Mouse (Mus musculus): ENCODE measurements around the gene Eprs. TPM values are rescaled to one million over a fixed set of nuclear protein-coding genes. Genes with fewer than 3 reads are reported as not detected.

The Eprs gene
- polyA plus RNA-seq, 1 experiment from 2014 or later, result 136 TPM

DNA sequence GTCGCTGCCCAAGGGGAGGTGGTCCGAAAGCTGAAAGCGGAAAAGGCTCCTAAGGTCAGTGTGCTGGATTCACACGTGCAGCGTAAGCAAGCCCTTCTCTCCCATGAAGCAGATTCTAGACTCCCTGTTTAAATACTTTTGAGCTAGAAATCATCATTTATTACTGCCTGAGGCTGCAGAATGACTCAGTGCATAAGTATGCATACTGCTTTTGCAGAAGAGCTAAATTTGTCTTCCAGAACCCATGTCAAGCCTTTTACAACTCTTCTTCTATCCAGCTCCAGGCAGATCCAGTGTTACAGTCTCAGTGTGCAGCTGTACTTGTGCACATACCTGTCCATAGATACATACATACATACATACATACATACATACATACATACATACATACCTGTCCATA, 38.8 kb downstream of the Eprs start:
- 95% methylated on average over 5 of the region's 5 CpGs for WGBS
- H3K27me3 ChIP-seq (replicated peaks; ENCODE audit: control insufficient read depth, insufficient read depth, low read length), result no peaks in the 10 kb centered on the region
- H3K9me3 ChIP-seq (ENCODE audit: control insufficient read depth, low read length), result no peaks in the 10 kb centered on the region
- no peak for ATAC-seq
- peaks cover 43% of the 10 kb centered on the region for H3K36me3 ChIP-seq (ENCODE audit: control insufficient read depth, insufficient read depth, low read length)
- H3K4me1 ChIP-seq (ENCODE audit: control insufficient read depth, insufficient read depth, low read depth, low read length), result no peaks in the 10 kb centered on the region
- no peak overlapping the region for H3K27ac ChIP-seq (ENCODE audit: low read depth, low read length)
- no peak overlapping the region for H3K9ac ChIP-seq (ENCODE audit: low read depth, low read length)
- no peak overlapping the region for H3K4me3 ChIP-seq (ENCODE audit: low read length)
- H3K4me2 ChIP-seq (ENCODE audit: low read length), result no peak overlapping the region

GRCm38 (mm10) chr1:185404021-185404420, 41.2 kb downstream of the Eprs start:
- ATAC-seq, result no peak
- Histone ChIP-seq H3K4me3 (ENCODE audit: low read length) (no peak overlapping the region), H3K27ac (ENCODE audit: low read depth, low read length) (no peak overlapping the region), H3K36me3 (ENCODE audit: control insufficient read depth, insufficient read depth, low read length) (peaks cover 35% of the 10 kb centered on the region), H3K4me1 (ENCODE audit: control insufficient read depth, insufficient read depth, low read depth, low read length) (no peaks in the 10 kb centered on the region), H3K27me3 (replicated peaks; ENCODE audit: control insufficient read depth, insufficient read depth, low read length) (no peaks in the 10 kb centered on the region), H3K9ac (ENCODE audit: low read depth, low read length) (no peak overlapping the region), H3K4me2 (ENCODE audit: low read length) (no peak overlapping the region), H3K9me3 (ENCODE audit: control insufficient read depth, low read length) (no peaks in the 10 kb centered on the region)
- 39% methylated on average over 2 of the region's 2 CpGs for WGBS

GRCm38 (mm10) chr1:185405921-185406320, 43.1 kb downstream of the Eprs start:
- WGBS, result 89% methylated on average over 10 of the region's 10 CpGs
- H3K9ac ChIP-seq (ENCODE audit: low read depth, low read length), result no peak overlapping the region
- no peaks in the 10 kb centered on the region for H3K9me3 ChIP-seq (ENCODE audit: control insufficient read depth, low read length)
- H3K4me2 ChIP-seq (ENCODE audit: low read length), result no peak overlapping the region
- no peak overlapping the region for H3K27ac ChIP-seq (ENCODE audit: low read depth, low read length)
- H3K4me3 ChIP-seq (ENCODE audit: low read length), result no peak overlapping the region
- ATAC-seq, result no peak
- H3K36me3 ChIP-seq (ENCODE audit: control insufficient read depth, insufficient read depth, low read length), result peaks cover 40% of the 10 kb centered on the region
- no peaks in the 10 kb centered on the region for H3K4me1 ChIP-seq (ENCODE audit: control insufficient read depth, insufficient read depth, low read depth, low read length)
- H3K27me3 ChIP-seq (replicated peaks; ENCODE audit: control insufficient read depth, insufficient read depth, low read length), result no peaks in the 10 kb centered on the region

GRCm38 (mm10) chr1:185409831-185410230, 47.0 kb downstream of the Eprs start:
- ATAC-seq, result no peak
- peaks cover 34% of the 10 kb centered on the region for H3K36me3 ChIP-seq (ENCODE audit: control insufficient read depth, insufficient read depth, low read length)
- no peaks in the 10 kb centered on the region for H3K9me3 ChIP-seq (ENCODE audit: control insufficient read depth, low read length)

GRCm38 (mm10) chr1:185418011-185418410, 55.2 kb downstream of the Eprs start:
- peaks cover 50% of the 10 kb centered on the region for H3K36me3 ChIP-seq (ENCODE audit: control insufficient read depth, insufficient read depth, low read length)

More at GRCm38 (mm10) chr1:185409831-185410230, 47.0 kb downstream of the Eprs start:
- H3K9ac ChIP-seq (ENCODE audit: low read depth, low read length), result no peak overlapping the region
- no peak overlapping the region for H3K4me2 ChIP-seq (ENCODE audit: low read length)
- H3K4me3 ChIP-seq (ENCODE audit: low read length), result no peak overlapping the region
- no peak overlapping the region for H3K27ac ChIP-seq (ENCODE audit: low read depth, low read length)
- 71% methylated on average over 3 of the region's 3 CpGs for WGBS
- H3K4me1 ChIP-seq (ENCODE audit: control insufficient read depth, insufficient read depth, low read depth, low read length), result no peaks in the 10 kb centered on the region
- no peaks in the 10 kb centered on the region for H3K27me3 ChIP-seq (replicated peaks; ENCODE audit: control insufficient read depth, insufficient read depth, low read length)

DNA sequence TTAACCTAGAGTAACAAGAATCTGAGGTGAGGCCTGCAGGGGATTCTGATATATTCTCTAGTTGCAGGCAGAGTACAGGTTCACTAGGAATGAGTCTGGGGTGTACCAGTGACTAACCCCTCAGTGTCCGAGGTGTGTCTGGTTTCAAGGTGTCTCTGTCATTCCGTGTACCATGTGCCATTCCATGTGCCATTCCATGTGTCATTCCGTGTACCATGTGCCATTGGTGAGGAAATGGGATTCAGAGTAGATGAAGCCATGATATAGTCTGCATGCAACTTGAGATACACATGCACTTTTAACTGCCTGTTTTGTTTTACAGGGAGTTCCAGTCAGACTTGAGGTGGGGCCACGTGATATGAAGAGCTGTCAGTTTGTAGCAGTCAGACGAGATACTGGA, 57.0 kb downstream of the Eprs start:
- whole genome bisulfite sequencing, result 92% methylated on average over 5 of the region's 5 CpGs
- no peak overlapping the region for H3K4me3 ChIP-seq (ENCODE audit: low read length)
- H3K9me3 ChIP-seq (ENCODE audit: control insufficient read depth, low read length), result no peaks in the 10 kb centered on the region
- H3K9ac ChIP-seq (ENCODE audit: low read depth, low read length), result no peak overlapping the region
- H3K27ac ChIP-seq (ENCODE audit: low read depth, low read length), result no peak overlapping the region
- H3K4me2 ChIP-seq (ENCODE audit: low read length), result no peak overlapping the region
- no peaks in the 10 kb centered on the region for H3K4me1 ChIP-seq (ENCODE audit: control insufficient read depth, insufficient read depth, low read depth, low read length)
- H3K36me3 ChIP-seq (ENCODE audit: control insufficient read depth, insufficient read depth, low read length), result peaks cover 47% of the 10 kb centered on the region
- ATAC-seq, result no peak
- H3K27me3 ChIP-seq (replicated peaks; ENCODE audit: control insufficient read depth, insufficient read depth, low read length), result no peaks in the 10 kb centered on the region

More at GRCm38 (mm10) chr1:185418011-185418410, 55.2 kb downstream of the Eprs start:
- 93% methylated on average over 9 of the region's 9 CpGs for WGBS
- Histone ChIP-seq H3K4me2 (ENCODE audit: low read length) (no peak overlapping the region), H3K9me3 (ENCODE audit: control insufficient read depth, low read length) (no peaks in the 10 kb centered on the region), H3K9ac (ENCODE audit: low read depth, low read length) (no peak overlapping the region), H3K4me3 (ENCODE audit: low read length) (no peak overlapping the region), H3K4me1 (ENCODE audit: control insufficient read depth, insufficient read depth, low read depth, low read length) (no peaks in the 10 kb centered on the region), H3K27ac (ENCODE audit: low read depth, low read length) (no peak overlapping the region), H3K27me3 (replicated peaks; ENCODE audit: control insufficient read depth, insufficient read depth, low read length) (no peaks in the 10 kb centered on the region)
- ATAC-seq, result no peak

DNA sequence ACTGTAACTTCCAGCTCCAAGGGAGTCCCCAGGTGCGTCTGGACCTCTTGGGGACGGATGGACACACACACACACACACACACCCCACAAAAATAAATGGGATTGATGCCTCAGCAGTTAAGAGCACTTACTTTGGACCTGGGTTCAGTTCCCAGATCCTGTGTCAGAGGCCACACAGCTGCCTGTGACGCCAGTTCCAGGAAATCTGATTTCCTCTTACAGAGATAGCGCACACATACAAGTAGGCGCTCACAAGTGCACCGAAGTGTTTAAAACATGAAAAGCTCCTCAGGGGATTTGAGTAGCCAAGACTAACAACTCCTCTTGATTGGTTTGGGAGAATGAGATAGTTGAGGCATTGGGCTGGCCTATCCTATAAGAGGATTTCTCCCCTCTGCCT, 57.9 kb downstream of the Eprs start:
- 93% methylated on average over 6 of the region's 6 CpGs for WGBS
- Histone ChIP-seq H3K9ac (ENCODE audit: low read depth, low read length) (no peak overlapping the region), H3K4me3 (ENCODE audit: low read length) (no peak overlapping the region), H3K36me3 (ENCODE audit: control insufficient read depth, insufficient read depth, low read length) (peaks cover 47% of the 10 kb centered on the region), H3K27ac (ENCODE audit: low read depth, low read length) (no peak overlapping the region), H3K4me1 (ENCODE audit: control insufficient read depth, insufficient read depth, low read depth, low read length) (no peaks in the 10 kb centered on the region), H3K9me3 (ENCODE audit: control insufficient read depth, low read length) (no peaks in the 10 kb centered on the region), H3K4me2 (ENCODE audit: low read length) (no peak overlapping the region), H3K27me3 (replicated peaks; ENCODE audit: control insufficient read depth, insufficient read depth, low read length) (no peaks in the 10 kb centered on the region)
- ATAC-seq, result no peak

DNA sequence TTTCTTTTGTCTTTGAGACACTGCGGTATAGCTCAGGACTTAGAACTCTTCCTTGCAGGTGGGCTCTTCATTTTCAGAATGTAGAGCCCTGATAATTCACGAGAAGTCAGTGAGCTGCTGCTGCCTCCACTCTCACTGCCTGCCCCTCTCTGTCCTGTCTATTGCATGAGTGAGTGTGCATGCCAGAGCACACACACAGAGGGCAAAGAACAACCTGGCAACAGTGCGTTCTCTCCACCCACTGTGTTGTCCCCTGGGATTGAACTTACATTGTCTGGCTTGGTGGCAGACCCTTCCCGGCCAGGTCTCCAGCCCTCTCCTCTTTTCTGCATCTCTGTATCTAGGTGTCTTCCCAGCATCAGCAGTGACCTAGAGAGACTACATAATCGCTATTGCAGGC, 63.7 kb downstream of the Eprs start:
- 91% methylated on average over 5 of the region's 5 CpGs for WGBS
- no peaks in the 10 kb centered on the region for H3K27me3 ChIP-seq (replicated peaks; ENCODE audit: control insufficient read depth, insufficient read depth, low read length)
- no peak overlapping the region for H3K9ac ChIP-seq (ENCODE audit: low read depth, low read length)
- H3K4me2 ChIP-seq (ENCODE audit: low read length), result no peak overlapping the region
- no peaks in the 10 kb centered on the region for H3K9me3 ChIP-seq (ENCODE audit: control insufficient read depth, low read length)
- H3K27ac ChIP-seq (ENCODE audit: low read depth, low read length), result no peak overlapping the region
- no peak for ATAC-seq
- no peak overlapping the region for H3K4me3 ChIP-seq (ENCODE audit: low read length)
- peaks cover 19% of the 10 kb centered on the region for H3K36me3 ChIP-seq (ENCODE audit: control insufficient read depth, insufficient read depth, low read length)
- no peaks in the 10 kb centered on the region for H3K4me1 ChIP-seq (ENCODE audit: control insufficient read depth, insufficient read depth, low read depth, low read length)

DNA sequence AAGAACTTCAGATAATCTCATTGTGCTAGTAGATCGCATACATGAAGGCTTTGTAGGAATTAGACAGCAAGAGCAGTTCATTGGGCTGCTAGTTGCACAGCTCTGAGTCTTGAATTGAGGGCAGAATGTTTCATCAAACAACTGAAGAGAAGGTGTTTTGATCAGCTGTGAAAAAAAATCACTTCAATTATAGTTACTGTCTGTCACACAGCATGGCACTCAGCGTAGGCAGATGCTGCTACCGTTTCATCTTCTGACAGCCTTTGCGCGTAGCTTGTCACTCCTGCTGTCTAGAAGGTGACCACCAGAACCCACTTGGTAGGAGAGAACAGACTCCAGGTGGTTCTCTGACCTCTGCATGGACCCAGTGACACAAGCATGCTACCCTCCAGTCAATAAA, 67.6 kb downstream of the Eprs start:
- H3K27me3 ChIP-seq (replicated peaks; ENCODE audit: control insufficient read depth, insufficient read depth, low read length), result no peaks in the 10 kb centered on the region
- no peaks in the 10 kb centered on the region for H3K4me1 ChIP-seq (ENCODE audit: control insufficient read depth, insufficient read depth, low read depth, low read length)
- H3K36me3 ChIP-seq (ENCODE audit: control insufficient read depth, insufficient read depth, low read length), result peaks cover 9% of the 10 kb centered on the region
- H3K9me3 ChIP-seq (ENCODE audit: control insufficient read depth, low read length), result no peaks in the 10 kb centered on the region
- no peak overlapping the region for H3K9ac ChIP-seq (ENCODE audit: low read depth, low read length)
- 88% methylated on average over 5 of the region's 5 CpGs for WGBS
- no peak overlapping the region for H3K4me3 ChIP-seq (ENCODE audit: low read length)
- no peak overlapping the region for H3K4me2 ChIP-seq (ENCODE audit: low read length)
- ATAC-seq, result peak; percentile 45; the same call in 1 of the 2 replicates
- no peak overlapping the region for H3K27ac ChIP-seq (ENCODE audit: low read depth, low read length)

All from hindbrain, embryonic 16.5 days (tissue).